Mouse (Mus musculus): ENCODE results near the gene Mrps18b. TPM values are rescaled to one million over a fixed set of nuclear protein-coding genes. Genes with fewer than 3 reads are reported as not detected.
"Not testable (repeated sequence)": the region's sequence is repeated elsewhere in the genome, so short reads cannot be mapped to it uniquely, and the experiment has no call there.

Gene Mrps18b
- 67.1 and 73.6 TPM in 2 replicates for polyA plus RNA-seq (2015; fragmentation: Nextera tagmentation; extraction: Ambion mirVana)

DNA sequence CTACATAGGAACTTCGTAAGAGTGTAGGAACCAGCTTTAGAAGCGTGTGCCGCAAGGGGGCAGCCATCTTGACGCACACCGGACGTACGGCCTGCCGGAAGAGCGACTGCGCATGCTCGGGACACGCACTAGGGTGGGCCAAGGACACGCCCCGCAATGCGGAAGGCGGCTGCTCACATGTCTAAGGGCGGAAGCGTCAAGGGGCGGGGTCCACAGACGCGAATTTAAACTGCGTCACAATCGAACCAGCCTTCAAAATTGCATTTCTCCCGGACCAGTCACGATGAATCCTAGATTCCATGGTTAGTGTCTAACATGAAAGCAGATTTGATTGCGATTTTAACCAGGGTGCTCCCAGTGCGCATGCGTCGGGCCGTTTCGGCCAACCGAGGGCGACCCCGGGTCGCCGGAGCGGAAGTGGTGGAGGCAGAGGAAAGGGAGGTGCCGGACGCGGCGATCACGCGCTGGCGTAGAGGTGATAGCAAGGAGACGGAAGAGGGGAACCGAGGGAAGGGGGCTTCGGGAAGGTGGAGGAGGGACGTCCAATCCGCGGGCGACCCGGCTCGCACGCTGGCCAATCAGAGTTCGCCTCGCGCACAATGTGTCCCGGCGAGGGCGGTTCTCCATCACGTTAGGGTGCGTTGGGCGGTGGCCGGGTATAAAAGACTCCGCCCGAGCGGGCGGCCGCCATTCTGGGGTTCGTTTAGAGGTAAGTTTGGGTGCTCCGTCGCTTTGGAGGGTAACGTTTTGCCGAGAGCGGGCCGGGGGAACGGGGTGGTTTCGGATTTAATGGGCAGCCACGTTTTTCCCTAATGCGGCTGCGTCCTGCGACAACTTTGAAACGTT lies at the start of gene Mrps18b, which contains the start of gene Ppp1r10:
TSS of gene Mrps18b (minus strand) at position 93 of the 846 bp plus-strand sequence.
TSS of gene Ppp1r10 (plus strand) at position 138 of the 846 bp plus-strand sequence.
- Histone ChIP-seq H3K27me3 (replicated peaks) (no peaks in the 10 kb centered on the region), H3K4me2 (peak within 1 kb of the TSS; percentile 78), H3K36me3 (peaks cover 11% of the 10 kb centered on the region; the same call in 1 of the 2 replicates), H3K4me1 (peaks cover 38% of the 10 kb centered on the region), H3K9me3 (replicated peaks) (no peaks in the 10 kb centered on the region), H3K9ac (replicated peaks) (peak within 1 kb of the TSS; percentile 80), H3K27ac (replicated peaks) (peak within 1 kb of the TSS; percentile 99), H3K4me3 (replicated peaks) (peak within 1 kb of the TSS; percentile 73)
- ATAC-seq (ENCODE audit: low FRiP score) = peak; percentile 93
- under 1% methylated on average over 76 of the region's 83 CpGs for WGBS

DNA sequence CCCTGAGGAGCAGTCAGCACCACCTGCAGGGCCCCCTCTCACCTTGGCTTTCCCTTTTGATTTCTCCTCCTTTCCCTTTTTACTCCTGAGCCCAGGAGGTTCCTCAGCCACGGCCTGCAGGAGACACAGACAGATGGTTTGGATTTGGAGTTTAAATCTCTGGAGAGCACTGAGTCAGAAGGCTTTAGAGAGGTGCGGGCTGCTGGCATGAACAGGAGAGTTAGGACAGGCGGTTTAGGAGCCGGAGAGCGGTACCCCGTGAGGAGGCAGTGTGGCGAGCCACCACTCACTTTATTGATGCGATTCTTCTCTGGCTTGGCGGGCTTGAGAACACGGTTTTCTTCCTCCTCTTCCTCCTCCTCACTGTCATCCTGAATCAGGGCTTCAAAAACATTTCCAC lies 47.1 kb upstream of the Mrps18b start:
- 89% methylated on average over 10 of the region's 10 CpGs for WGBS
- Histone ChIP-seq H3K4me3 (replicated peaks) (no peak overlapping the region), H3K4me1 (peaks cover 14% of the 10 kb centered on the region), H3K9ac (replicated peaks) (no peak overlapping the region), H3K9me3 (replicated peaks) (no peaks in the 10 kb centered on the region), H3K4me2 (no peak overlapping the region), H3K27ac (replicated peaks) (no peak overlapping the region), H3K36me3 (peaks cover 72% of the 10 kb centered on the region), H3K27me3 (replicated peaks) (no peaks in the 10 kb centered on the region)
- no peak for ATAC-seq (ENCODE audit: low FRiP score)

DNA sequence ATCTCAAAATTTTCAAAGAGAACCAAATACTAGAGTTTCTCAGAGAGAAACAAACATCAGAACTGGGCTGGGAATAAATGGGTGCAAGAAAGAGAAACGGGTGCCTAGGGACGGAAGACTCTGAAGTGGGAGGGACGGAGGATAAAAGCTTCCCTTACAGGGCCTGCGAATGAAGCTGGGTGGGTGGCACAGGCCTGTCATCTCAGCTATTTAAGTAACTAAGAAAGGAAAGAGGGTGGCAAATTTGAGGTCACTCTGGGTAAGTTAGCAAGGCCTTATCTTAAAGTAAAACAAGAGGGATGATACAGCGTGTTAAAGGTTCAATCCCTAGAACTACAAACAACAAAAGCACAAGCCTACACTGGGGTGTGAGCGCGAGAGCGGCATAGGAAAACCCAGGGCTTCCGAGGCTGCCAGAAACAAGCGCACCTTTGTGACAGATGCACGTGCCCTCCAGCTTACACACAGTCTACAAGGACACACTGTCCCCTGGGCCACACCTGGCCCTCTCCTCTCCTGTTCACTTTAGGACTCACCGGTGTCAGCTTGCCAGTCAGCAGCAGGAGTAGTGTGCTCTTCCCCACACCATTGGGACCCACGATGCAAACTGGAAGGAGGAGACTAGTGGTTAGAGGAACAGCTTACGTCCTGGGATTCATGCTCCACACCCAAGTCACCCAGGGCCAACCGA lies 42.5 kb upstream of the Mrps18b start:
- H3K27me3 ChIP-seq (replicated peaks) = no peaks in the 10 kb centered on the region
- no peak overlapping the region for H3K4me3 ChIP-seq (replicated peaks)
- WGBS = 94% methylated on average over 15 of the region's 15 CpGs
- ATAC-seq (ENCODE audit: low FRiP score) = no peak
- no peaks in the 10 kb centered on the region for H3K9me3 ChIP-seq (replicated peaks)
- no peak overlapping the region for H3K9ac ChIP-seq (replicated peaks)
- H3K27ac ChIP-seq (replicated peaks) = no peak overlapping the region
- H3K4me2 ChIP-seq = no peak overlapping the region
- peaks cover 90% of the 10 kb centered on the region for H3K36me3 ChIP-seq
- H3K4me1 ChIP-seq = no peaks in the 10 kb centered on the region

DNA sequence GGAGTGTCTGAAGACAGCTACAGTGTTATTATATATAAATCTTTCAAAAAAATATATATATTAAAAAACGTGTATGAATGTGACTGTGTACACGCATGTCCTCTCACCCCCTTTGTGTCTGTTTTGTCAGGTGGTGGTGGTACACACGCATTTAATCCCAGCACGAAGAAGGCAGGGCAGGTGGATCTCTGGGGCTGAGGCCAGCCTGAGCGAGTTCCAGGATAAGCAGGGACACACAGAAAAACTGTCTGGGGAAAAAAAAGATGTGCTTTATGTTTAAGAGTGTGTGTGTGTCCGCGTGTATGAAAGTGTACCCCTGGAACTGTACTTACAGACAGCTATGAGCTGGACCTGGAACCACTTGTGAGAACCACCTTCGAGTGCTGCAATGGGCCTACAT lies 38.5 kb upstream of the Mrps18b start:
- Histone ChIP-seq H3K4me2 (no peak overlapping the region), H3K36me3 (peaks cover 50% of the 10 kb centered on the region), H3K4me3 (replicated peaks) (no peak overlapping the region), H3K27ac (replicated peaks) (no peak overlapping the region), H3K9me3 (replicated peaks) (no peaks in the 10 kb centered on the region), H3K9ac (replicated peaks) (no peak overlapping the region), H3K4me1 (no peaks in the 10 kb centered on the region), H3K27me3 (replicated peaks) (no peaks in the 10 kb centered on the region)
- no peak for ATAC-seq (ENCODE audit: low FRiP score)
- 82% methylated on average over 8 of the region's 8 CpGs for WGBS

DNA sequence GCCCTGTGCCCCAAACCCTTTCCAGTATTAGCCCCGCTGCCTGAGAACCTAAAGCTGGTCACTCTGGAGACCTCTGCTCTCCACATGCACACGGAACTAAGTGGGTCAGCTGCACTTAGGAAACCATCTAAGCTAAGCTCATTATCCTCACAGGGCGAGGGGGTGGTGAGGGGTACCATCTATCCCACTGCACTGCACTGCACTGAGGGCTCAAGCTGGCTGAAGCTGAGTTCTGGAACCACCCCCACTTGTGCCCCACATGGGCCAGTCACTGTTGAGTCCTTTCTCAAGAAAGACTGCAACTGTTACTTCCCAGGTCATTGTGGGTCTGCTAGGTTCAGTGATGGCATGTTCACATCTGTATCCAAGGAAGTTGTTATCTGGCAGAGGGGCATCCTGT lies 36.4 kb upstream of the Mrps18b start:
- H3K9me3 ChIP-seq (replicated peaks); H3K27me3 ChIP-seq (replicated peaks); H3K4me3 ChIP-seq (replicated peaks); H3K4me2 ChIP-seq; H3K4me1 ChIP-seq; ATAC-seq (ENCODE audit: low FRiP score); H3K27ac ChIP-seq (replicated peaks); H3K9ac ChIP-seq (replicated peaks): not testable (repeated sequence)
- H3K36me3 ChIP-seq = peaks cover 28% of the 10 kb centered on the region
- 93% methylated on average over 3 of the region's 3 CpGs for WGBS

DNA sequence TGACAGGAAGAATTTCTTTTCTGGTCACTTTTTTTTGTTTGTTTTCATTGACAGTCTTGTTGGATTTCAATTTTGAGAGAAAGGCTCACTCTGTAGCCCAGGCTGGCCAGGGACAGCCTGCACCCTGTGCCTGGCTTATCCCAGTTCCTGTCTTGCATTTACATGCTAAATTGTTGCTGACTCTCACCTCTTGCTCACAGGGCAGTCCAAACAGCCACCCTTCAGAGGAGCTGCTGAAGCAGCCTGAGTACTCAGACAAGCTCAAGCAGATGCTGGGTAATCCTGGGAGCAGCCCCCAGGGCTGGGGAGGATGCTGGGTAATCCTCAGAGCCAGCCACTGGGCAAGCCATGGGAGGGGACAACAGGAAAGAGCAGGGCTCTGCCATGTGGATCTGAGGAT lies 34.8 kb upstream of the Mrps18b start:
- H3K4me1 ChIP-seq; H3K9ac ChIP-seq (replicated peaks); H3K27me3 ChIP-seq (replicated peaks); H3K4me3 ChIP-seq (replicated peaks); ATAC-seq (ENCODE audit: low FRiP score); H3K9me3 ChIP-seq (replicated peaks); H3K4me2 ChIP-seq; H3K27ac ChIP-seq (replicated peaks): not testable (repeated sequence)
- H3K36me3 ChIP-seq = peaks cover 12% of the 10 kb centered on the region

DNA sequence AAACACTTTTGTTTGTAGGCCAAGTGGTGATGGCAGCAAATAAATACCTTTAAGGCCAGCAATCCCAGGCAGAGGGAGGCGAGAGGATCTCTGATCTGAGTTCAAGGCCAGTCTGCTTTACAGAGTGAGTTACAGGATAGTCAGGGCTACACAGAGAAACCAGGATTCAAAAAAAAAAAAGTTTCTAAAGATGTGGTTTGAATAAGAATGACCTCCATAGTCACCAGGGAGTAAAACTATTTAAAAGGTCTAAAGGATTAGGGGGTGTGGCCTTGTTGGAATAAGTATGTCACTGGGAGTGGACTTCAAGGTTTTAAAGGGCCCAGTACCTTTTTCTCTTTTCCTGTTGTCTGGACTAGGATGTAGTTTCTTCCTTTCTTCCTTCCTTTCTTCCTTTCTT lies 23.8 kb upstream of the Mrps18b start:
- no peak overlapping the region for H3K9ac ChIP-seq (replicated peaks)
- H3K27ac ChIP-seq (replicated peaks) = no peak overlapping the region
- no peaks in the 10 kb centered on the region for H3K36me3 ChIP-seq
- no peaks in the 10 kb centered on the region for H3K27me3 ChIP-seq (replicated peaks)
- ATAC-seq (ENCODE audit: low FRiP score) = no peak
- 51% methylated on average over 1 of the region's 1 CpGs for WGBS
- H3K4me3 ChIP-seq (replicated peaks) = no peak overlapping the region
- no peaks in the 10 kb centered on the region for H3K4me1 ChIP-seq
- no peak overlapping the region for H3K4me2 ChIP-seq
- H3K9me3 ChIP-seq (replicated peaks) = no peaks in the 10 kb centered on the region

DNA sequence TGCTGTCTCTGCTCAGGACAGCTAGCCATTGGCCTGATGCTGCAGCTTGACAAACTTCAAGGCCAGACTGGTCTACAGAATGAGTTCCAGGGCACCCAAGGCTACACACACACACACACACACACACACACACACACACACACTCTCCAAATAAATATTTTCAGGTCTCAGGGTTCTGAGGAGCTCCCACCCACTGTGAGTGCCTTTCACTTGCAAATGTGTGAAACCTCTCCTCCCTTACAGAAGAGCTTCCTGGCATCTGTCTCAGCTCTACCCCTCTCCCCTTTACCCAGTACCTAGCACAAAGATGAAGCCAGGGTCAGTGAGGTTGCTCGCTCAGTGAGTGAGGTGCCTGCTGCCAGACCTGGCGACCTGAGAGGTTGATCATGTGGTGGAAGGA lies 22.9 kb upstream of the Mrps18b start:
- WGBS = 58% methylated on average over 2 of the region's 2 CpGs
- Histone ChIP-seq H3K4me3 (replicated peaks) (no peak overlapping the region), H3K27me3 (replicated peaks) (no peaks in the 10 kb centered on the region), H3K4me2 (no peak overlapping the region), H3K9ac (replicated peaks) (no peak overlapping the region), H3K4me1 (no peaks in the 10 kb centered on the region), H3K9me3 (replicated peaks) (no peaks in the 10 kb centered on the region), H3K27ac (replicated peaks) (no peak overlapping the region), H3K36me3 (no peaks in the 10 kb centered on the region)
- no peak for ATAC-seq (ENCODE audit: low FRiP score)

DNA sequence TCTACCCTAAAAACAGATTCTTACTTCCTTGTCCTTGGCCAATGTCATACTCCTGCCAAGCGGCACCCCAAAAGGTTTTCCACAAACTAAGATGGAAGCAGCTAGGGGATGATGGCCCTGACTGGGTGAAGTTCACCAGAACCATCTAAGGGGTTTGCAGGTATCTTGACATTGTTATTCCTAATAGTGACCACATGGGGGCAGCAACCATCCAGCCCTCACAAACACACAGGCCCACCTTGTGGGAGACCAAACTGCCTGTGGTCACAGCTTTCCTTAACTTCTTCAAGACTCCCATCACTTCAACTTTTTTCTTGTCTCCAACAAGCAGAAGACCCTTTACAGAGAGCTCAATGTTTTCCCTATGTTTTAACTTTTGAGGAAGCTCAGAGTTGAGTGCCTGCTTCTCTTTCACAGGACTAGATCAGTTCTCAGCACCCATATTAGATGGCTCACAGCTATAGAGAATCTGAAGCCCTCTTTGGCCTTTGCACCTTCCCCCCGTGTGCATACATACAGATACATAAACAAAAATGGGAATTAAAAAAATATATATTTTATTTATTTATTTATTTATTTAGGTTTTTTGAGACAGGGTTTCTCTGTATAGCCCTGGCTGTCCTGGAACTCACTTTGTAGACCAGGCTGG lies 21.6 kb upstream of the Mrps18b start:
- Histone ChIP-seq H3K36me3 (no peaks in the 10 kb centered on the region), H3K9ac (replicated peaks) (no peak overlapping the region), H3K4me2 (no peak overlapping the region), H3K27ac (replicated peaks) (no peak overlapping the region), H3K4me1 (no peaks in the 10 kb centered on the region), H3K27me3 (replicated peaks) (no peaks in the 10 kb centered on the region), H3K9me3 (replicated peaks) (no peaks in the 10 kb centered on the region), H3K4me3 (replicated peaks) (no peak overlapping the region)
- no peak for ATAC-seq (ENCODE audit: low FRiP score)
- WGBS = 42% methylated on average over 2 of the region's 2 CpGs

DNA sequence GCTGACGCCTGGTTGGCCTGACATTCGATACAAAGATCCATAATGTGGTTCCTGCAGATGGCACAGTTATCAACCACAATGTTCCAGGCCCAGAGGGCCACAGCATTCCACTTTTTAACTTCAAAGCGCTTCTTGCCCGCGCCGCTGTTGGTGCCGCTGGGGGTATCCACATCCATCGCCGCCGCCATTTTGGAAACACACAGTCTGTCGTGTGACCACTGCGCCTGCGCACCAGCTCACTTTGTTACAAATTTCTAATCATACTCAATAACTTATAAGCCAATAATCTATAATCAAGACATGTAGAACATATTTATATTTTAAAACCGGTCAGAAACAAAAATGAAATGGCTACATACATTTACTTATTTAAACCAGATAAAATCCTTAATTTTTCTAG lies 19.6 kb upstream of the Mrps18b start:
- H3K9me3 ChIP-seq (replicated peaks); H3K36me3 ChIP-seq; H3K27ac ChIP-seq (replicated peaks); H3K27me3 ChIP-seq (replicated peaks); H3K4me2 ChIP-seq; ATAC-seq (ENCODE audit: low FRiP score); H3K4me3 ChIP-seq (replicated peaks); H3K9ac ChIP-seq (replicated peaks); H3K4me1 ChIP-seq: not testable (repeated sequence)
- WGBS = 90% methylated on average over 14 of the region's 14 CpGs

DNA sequence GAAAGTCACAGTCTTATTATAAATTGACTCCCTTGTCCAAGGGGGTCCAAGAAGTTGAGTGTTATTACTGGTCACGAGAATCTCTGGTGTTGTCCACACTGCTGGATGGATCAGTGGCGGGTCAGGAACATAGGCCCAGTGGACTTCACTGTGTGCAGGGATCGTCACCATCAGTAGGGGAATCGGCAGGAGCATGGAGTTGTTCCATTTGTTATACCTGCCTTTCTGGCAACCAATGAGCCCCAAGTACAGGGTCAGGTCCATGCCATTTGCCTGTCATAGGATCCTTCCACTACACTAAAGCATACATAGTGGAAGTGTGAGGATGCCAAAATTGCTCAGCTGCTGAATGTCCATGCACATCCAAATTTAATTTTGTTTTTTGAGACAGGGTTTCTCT lies 16.4 kb upstream of the Mrps18b start:
- 90% methylated on average over 4 of the region's 4 CpGs for WGBS

More for the DNA sequence above, 16.4 kb upstream of the Mrps18b start:
- H3K4me2 ChIP-seq = no peak overlapping the region
- no peak overlapping the region for H3K27ac ChIP-seq (replicated peaks)
- H3K9ac ChIP-seq (replicated peaks) = no peak overlapping the region
- no peak for ATAC-seq (ENCODE audit: low FRiP score)
- H3K4me3 ChIP-seq (replicated peaks) = no peak overlapping the region
- H3K9me3 ChIP-seq (replicated peaks) = no peaks in the 10 kb centered on the region
- H3K27me3 ChIP-seq (replicated peaks) = no peaks in the 10 kb centered on the region
- H3K36me3 ChIP-seq = peaks cover 39% of the 10 kb centered on the region
- no peaks in the 10 kb centered on the region for H3K4me1 ChIP-seq

Data from neural tube, embryonic 15.5 days (tissue).